Mouse (Mus musculus): ENCODE data around the gene Pik3ip1. TPM values are rescaled to one million over a fixed set of nuclear protein-coding genes. Genes with fewer than 3 reads are reported as not detected.

Gene Pik3ip1
- 14.0 TPM for polyA plus RNA-seq (2014; fragmentation: Illumina TruSeq; extraction: RNeasy Lipid Tissue Mini Kit (QIAGEN cat#74804))

GRCm38 (mm10) chr11:3329891-3330451 is at the start of gene Pik3ip1:
Gene Pik3ip1, plus strand, starts transcription at chr11:3330401.

DNA sequence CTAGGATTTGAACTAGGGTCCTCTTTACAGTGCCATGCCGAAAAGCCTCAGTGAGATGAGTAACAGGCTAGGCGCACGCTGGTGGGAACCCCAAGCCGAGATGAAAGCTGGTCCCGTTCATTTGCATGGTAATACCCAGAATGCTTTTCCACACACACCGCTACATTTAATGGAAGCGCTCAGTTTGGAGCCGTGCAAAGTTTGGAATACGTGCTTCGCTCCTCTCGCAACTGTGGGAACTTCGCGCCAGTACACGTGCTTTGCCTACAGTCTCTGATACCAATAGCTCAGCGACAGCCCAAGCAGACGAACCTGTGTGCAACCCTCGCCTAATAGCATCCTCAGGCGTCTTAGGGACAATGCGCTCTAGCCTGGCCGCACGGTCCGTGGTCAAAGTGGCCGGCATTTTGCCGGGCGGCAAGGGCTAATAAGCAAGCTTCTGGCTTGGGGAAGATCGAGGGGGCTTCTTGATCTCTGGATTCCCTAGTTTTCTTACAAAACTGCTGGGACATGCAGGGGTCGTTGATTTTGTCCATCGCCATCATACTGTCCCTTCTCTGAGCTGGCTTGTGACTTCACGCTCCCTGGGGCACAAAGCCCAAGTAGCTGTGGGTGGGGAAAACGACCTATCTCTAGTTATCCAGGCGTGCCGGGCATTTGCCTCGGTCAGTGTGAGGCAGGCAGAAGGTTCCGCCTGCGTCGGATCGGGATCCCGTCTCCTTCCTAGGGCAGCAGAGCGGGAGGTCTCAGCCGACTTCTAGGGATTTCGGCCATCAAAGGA is 41.5 kb upstream of the Pik3ip1 start, which contains the start of gene Patz1:
Gene Patz1, plus strand, starts transcription at position 354 of the 781 bp plus-strand sequence.

Other genes starting within 250 kb of the Pik3ip1 start
- gene Sfi1, start 136.9 kb upstream of the Pik3ip1 start, polyA plus RNA-seq (2014; fragmentation: Illumina TruSeq; extraction: RNeasy Lipid Tissue Mini Kit (QIAGEN cat#74804)): 13.1 TPM
- 135 TPM for gene Eif4enif1, start 128.0 kb upstream of the Pik3ip1 start, polyA plus RNA-seq (2014; fragmentation: Illumina TruSeq; extraction: RNeasy Lipid Tissue Mini Kit (QIAGEN cat#74804))
- gene Drg1, start 64.0 kb upstream of the Pik3ip1 start, polyA plus RNA-seq (2014; fragmentation: Illumina TruSeq; extraction: RNeasy Lipid Tissue Mini Kit (QIAGEN cat#74804)): 252 TPM
- gene Patz1, start 41.5 kb upstream of the Pik3ip1 start, polyA plus RNA-seq (2014; fragmentation: Illumina TruSeq; extraction: RNeasy Lipid Tissue Mini Kit (QIAGEN cat#74804)): 32.5 TPM
- gene Limk2, start 78.8 kb downstream of the Pik3ip1 start, polyA plus RNA-seq (2014; fragmentation: Illumina TruSeq; extraction: RNeasy Lipid Tissue Mini Kit (QIAGEN cat#74804)): 7.1 TPM
- 35.6 TPM for gene Rnf185, start 122.0 kb downstream of the Pik3ip1 start, polyA plus RNA-seq (2014; fragmentation: Illumina TruSeq; extraction: RNeasy Lipid Tissue Mini Kit (QIAGEN cat#74804))
- gene Pla2g3, start 157.9 kb downstream of the Pik3ip1 start, polyA plus RNA-seq (2014; fragmentation: Illumina TruSeq; extraction: RNeasy Lipid Tissue Mini Kit (QIAGEN cat#74804)): not detected
- 0.17 TPM for gene Inpp5j, start 174.4 kb downstream of the Pik3ip1 start, polyA plus RNA-seq (2014; fragmentation: Illumina TruSeq; extraction: RNeasy Lipid Tissue Mini Kit (QIAGEN cat#74804))
- 0.68 TPM for gene Selenom, start 184.3 kb downstream of the Pik3ip1 start, polyA plus RNA-seq (2014; fragmentation: Illumina TruSeq; extraction: RNeasy Lipid Tissue Mini Kit (QIAGEN cat#74804))
- 0.29 TPM for gene Smtn, start 210.2 kb downstream of the Pik3ip1 start, polyA plus RNA-seq (2014; fragmentation: Illumina TruSeq; extraction: RNeasy Lipid Tissue Mini Kit (QIAGEN cat#74804))